Mouse (Mus musculus): ENCODE data around the gene Syt12. TPM values are rescaled to one million over a fixed set of nuclear protein-coding genes. Genes with fewer than 3 reads are reported as not detected.

Syt12 gene
- polyA plus RNA-seq (2017; shearing (Covaris generic)), result not detected

DNA sequence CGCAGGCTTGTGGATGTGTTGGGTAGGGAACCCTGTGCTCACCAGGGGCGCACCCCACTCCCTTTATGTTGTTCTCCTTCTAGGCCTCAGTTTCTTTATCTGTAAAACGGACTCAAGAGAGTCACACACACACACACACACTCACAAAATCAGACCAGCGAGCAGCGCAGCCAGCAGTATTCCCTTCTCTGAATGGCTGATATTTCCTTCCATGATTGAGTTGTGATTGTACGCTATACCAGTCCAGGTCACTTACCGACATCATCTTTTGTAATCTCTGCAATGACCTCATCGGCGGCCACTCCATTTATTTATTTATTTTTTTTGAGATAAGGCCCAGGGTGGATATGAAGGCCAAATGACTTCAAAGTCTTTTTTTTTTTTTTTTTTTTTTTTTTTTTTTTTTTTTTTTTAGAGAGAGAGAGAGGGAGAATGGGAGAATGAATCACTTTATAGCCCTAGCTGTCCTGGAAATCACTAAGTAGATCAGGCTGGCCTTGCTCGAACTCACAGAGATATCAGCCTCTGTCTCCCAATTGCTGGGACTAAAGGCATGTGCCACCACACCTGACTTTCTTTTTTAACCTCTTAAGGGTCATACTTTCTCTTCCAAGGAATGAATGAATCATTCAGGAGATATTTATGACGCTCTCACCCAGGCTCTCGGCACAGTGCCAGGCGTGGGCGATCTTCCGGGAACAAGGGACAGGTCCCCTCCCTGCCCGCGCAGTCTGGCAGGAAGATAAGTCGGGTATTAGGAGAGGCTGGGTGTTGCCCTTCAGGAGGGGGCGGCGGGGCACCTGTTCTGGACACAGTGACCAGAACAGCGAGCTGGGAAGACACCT, at the start of gene Syt12:
Gene Syt12 (minus strand): TSS at position 103 of the 845 bp plus-strand sequence.

DNA sequence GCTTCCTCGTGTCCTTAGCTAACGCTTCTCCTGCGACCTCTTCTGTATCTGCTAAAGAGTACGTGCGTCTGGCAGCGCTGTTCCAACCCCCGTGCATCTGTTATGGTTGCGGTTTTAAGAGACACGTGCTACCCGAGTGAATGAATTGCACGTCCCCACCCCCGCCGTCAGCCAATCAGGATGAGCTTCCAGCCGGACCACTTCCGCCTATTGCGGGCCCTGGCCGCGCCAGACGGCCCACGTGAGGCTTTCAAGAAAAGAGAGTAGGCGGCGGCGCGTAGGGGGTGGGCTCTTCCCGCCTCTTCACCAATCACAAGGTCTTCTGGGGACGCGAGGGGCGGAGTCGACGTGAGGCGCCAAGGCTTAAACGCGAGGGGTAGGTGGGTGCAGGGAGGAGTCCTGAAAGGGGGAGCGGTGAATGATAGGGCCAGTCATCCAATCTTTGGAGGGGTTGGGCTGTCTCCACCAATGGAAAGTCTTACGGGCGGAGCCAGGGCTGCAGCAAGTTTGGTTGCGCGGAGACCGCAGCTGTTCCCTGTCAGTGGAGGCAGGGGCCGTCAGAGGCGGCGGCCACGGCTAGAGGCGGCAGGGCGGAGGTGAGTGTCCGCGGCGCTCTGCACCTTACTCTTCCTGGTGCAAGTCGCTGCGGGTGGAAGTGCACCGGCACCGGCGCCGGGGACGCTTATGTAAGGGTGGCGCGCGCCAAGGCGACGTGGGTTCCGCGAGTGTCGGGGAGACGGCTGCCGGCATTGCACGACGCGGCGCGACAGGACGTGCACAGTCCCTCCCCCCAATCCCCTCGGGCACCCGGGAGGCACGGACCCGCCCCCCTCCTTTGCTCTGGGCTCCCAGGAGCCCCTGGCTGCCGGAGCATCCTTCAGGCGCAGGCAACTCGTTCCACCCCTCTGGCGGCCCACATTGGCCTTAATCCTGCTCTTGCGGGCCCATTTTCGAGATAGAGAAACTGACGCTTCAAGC, 33.0 kb upstream of the Syt12 start, which contains the start of gene Pcx:
Gene Pcx (plus strand): TSS at position 487 of the 978 bp plus-strand sequence.

DNA sequence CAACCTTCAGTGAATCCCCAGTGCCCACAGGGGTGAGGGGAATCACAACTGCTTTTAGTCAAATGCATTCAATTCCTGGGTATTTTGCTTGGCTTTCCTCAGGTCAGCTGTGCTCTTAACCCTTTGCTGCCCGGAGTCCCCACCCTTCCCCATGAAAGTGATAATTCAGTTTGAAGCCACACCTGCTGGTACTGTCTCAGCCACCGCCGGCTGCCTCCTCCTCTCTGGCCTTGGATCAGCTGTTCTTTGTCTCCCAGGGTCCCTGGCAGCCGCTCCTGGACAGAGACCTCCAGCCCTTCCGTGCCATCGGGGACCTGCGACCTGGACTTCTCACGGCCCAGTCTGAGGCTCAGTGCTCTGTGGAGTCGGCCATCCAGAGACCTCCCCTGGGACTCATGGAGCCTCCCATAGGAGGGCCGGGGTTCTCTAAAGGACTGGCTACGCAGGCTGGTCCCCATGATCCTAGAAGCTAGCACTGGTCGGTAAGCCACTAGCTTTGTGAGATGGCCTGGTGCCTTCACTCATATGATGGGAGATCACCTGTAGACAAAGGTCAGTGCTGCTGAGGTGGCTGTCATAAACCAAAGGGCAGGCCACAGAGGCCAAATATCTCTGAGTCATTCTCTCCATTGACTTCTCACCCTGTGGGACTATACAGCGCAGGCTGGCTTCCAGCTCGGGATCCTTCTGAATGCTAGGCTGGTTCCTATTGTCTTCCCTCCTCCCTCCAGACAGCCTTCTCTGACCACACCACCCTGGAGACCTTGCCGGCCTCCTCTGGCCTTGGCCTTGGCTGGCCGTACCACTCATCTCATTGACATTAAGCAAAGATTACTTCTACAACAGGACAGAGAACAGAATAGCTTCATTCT, 21.1 kb upstream of the Syt12 start, which contains the start of gene 2010003K11Rik:
Gene 2010003K11Rik (minus strand): TSS at position 522 of the 872 bp plus-strand sequence.

DNA sequence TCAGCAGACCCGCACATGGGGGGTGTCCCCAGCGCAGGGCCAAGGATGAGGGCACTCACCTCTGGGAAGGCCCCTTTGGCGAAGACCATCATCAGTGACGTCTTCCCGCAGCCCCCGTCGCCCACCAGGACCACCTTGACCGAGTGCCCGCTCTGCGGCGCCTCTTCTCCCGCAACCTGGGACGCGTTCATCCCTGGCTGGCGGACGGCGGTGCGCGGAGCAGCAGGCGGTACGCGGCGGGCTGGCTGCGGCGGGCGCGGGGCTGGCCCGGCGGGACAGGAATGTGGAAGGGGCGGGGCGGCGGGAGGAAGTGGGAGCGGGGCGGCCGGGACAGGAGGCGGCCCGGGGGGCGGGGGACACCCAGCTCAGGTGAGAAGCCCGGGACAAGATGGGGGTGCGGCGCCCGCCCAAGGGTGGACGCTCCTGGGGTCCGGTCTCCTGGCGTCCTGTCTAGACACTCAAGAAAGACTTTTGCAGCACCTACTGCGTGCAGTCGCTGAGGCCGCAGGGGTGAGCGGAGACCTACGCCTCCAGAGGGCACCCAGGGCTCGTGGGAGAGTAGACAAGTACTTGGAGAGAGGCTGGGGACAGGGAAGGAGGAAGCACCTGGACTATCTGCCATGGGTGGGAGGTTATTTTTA, 38.0 kb downstream of the Syt12 start, which contains the start of gene Rhod:
Gene Rhod (minus strand): TSS at position 272 of the 641 bp plus-strand sequence.

DNA sequence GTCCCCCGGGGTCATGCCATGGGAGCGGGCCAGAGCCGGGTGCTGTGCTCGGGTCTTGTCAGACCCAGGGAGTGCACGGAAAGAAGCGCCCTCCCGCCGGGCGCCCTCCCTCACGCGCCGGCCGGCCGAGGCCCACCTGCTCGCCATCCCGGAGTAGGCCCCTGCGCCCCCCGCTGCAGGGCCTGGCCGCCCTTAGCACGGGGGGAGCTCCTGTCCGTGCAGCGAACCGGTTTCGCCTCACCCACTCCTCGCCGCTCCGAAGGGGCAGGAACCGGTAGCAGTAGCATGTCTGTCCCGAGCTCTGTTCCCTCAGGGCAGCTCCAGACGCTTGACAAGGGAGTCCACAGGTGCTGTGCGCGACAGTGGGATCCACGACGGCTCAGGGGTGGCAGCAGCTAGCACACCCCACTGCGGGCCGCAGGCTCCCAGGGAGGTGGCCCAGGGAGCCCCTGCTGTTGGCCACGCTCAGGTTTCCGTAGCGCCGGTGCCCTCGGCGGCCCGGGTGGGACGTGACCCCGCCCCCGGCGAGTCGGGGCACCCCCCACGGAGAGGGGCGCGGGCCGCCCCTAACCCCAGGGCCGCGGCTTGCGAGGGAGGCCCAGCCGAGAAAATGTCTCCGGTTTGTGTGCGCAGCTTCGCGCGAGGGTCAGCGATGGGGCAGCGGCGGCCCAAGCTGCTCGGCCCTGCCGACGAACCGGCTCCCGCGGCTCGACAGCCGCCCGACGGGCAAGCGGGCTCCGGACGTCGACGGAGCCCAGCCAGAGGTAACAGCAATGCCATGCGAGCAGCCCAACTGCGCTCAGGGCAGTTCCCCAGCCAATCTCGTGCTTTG, 79.2 kb downstream of the Syt12 start, which contains the start of gene Kdm2a:
Gene Kdm2a (minus strand): TSS at position 488 of the 832 bp plus-strand sequence.

Other genes starting within 250 kb of the Syt12 start
- gene Pold4, start 245.5 kb downstream of the Syt12 start, polyA plus RNA-seq (2017; shearing (Covaris generic)), result 62.7 TPM
- gene Ssh3, start 208.3 kb downstream of the Syt12 start, polyA plus RNA-seq (2017; shearing (Covaris generic)), result 0.67 TPM
- 8.1 TPM for gene Ankrd13d, start 194.3 kb downstream of the Syt12 start, polyA plus RNA-seq (2017; shearing (Covaris generic))
- 237 TPM for gene Grk2, start 171.2 kb downstream of the Syt12 start, polyA plus RNA-seq (2017; shearing (Covaris generic))
- gene Kdm2a, start 79.2 kb downstream of the Syt12 start, polyA plus RNA-seq (2017; shearing (Covaris generic)), result 84.1 TPM
- 5.9 TPM for gene Rhod, start 38.0 kb downstream of the Syt12 start, polyA plus RNA-seq (2017; shearing (Covaris generic))
- gene 2010003K11Rik, start 21.1 kb upstream of the Syt12 start, polyA plus RNA-seq (2017; shearing (Covaris generic)), result not detected
- 6.3 TPM for gene Pcx, start 33.0 kb upstream of the Syt12 start, polyA plus RNA-seq (2017; shearing (Covaris generic))
- gene Lrfn4, start 138.2 kb upstream of the Syt12 start, polyA plus RNA-seq (2017; shearing (Covaris generic)), result 0.76 TPM
- 74.6 TPM for gene Rce1, start 148.2 kb upstream of the Syt12 start, polyA plus RNA-seq (2017; shearing (Covaris generic))
- gene Gm960, start 221.2 kb upstream of the Syt12 start, polyA plus RNA-seq (2017; shearing (Covaris generic)), result 0.17 TPM
- gene Sptbn2, start 233.7 kb upstream of the Syt12 start, polyA plus RNA-seq (2017; shearing (Covaris generic)), result 0.34 TPM